Mouse (Mus musculus) ES-Bruce4 (cell line): Measurements from ENCODE around the gene Pklr.

Experiments used
- CTCF ChIP-seq: IDR thresholded peaks from one replicate; pipeline ENCODE4 v1.8.1; 2011; ENCODE audit warnings: low read depth, low read length
- EP300 ChIP-seq: IDR thresholded peaks from 2 replicates; pipeline ENCODE4 v1.6.1; 2011; ENCODE audit warnings: low read depth, low read length; ENCODE audit not compliant: insufficient read depth

DNA sequence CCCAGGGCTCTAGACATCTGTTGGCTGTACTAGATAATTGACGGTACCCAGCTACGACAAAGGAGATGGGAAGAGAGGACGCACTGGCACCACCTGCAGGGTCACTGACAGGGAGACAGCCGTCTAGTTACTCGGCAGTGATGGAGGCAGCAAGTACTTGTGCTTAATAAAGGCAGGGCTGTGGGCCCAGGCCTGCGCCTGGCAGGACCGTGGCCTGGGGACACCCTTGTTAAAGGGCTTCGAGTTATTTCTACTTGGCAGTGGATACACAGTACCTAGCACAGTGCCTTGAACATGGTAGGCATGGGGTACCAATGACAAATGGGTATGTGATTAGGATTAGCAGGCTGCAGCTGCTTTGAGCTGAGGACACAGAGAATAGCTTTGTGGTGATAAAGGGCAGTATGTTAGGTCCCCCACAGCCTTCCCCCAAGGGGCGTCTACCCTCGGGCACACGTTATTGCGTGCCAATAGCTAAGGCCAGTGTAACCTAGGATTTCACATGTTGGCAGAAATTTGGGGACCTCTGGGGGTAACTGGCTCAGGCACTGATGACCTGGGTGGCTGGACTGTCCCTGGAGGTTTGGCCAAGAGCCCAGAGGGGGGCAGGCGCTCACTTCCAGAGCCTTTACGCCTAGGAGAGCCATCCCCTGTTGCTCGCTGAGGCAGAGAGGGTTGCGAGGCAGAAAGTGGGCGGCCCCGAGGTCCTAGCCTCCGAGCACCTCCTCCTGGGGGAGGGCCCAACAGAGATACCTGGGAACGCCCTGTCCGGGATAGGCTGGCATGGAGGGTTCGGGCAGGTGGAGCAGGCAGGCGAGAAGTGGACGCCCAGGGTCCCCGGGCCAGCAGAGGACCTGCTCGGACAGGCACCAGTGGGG is 11.4 kb downstream of the Pklr start:
- TF ChIP-seq EP300 = no peak
- no peak for TF ChIP-seq CTCF
